Mouse (Mus musculus) embryonic fibroblast, embryonic 13.5 days (primary cell): Measurements from ENCODE around the gene Sgo1. TPM values are rescaled to one million over a fixed set of nuclear protein-coding genes. Genes with fewer than 3 reads are reported as not detected.
A peak's percentile ranks its signal among the peaks of the same experiment; 100 is the strongest.
"Not testable (repeated sequence)": the region's sequence is repeated elsewhere in the genome, so short reads cannot be mapped to it uniquely, and the experiment has no call there.

ENCODE experiments used
- H3K27ac ChIP-seq: 2 replicates; pipeline ENCODE4 v1.5.1; 2012; ENCODE audit warnings: low read length, control low read depth, inconsistent platforms; ENCODE audit not compliant: insufficient read depth
- H3K4me1 ChIP-seq: 2 replicates; pipeline ENCODE4 v1.6.1; 2011; ENCODE audit warnings: low read length; ENCODE audit not compliant: control insufficient read depth, insufficient read depth
- H3K4me3 ChIP-seq: 2 replicates; pipeline ENCODE4 v1.5.1; 2011; ENCODE audit warnings: mild to moderate bottlenecking, control low read depth, low read length; ENCODE audit not compliant: insufficient read depth
- CTCF ChIP-seq: IDR thresholded peaks from 2 replicates; pipeline ENCODE4 v1.5.1; 2011; ENCODE audit warnings: mild to moderate bottlenecking, control low read depth, low read length, moderate library complexity, borderline replicate concordance; ENCODE audit not compliant: insufficient read depth
- POLR2A ChIP-seq: IDR thresholded peaks from 2 replicates; pipeline ENCODE4 v1.6.1; 2011; ENCODE audit warnings: low read depth, mild to moderate bottlenecking, control low read depth, low read length, moderate library complexity
- polyA plus RNA-seq: library from polyadenylated mRNA; stranded (reverse); fragments of >200 nt; gene quantifications from 2 replicates; pipeline ENCODE4 v1.2.4, GENCODE M21; 2011; ENCODE audit warnings: low read depth; ENCODE audit not compliant: missing spikeins, insufficient read length

Gene Sgo1
- polyA plus RNA-seq = 16.6 and 21.5 TPM in 2 replicates

DNA sequence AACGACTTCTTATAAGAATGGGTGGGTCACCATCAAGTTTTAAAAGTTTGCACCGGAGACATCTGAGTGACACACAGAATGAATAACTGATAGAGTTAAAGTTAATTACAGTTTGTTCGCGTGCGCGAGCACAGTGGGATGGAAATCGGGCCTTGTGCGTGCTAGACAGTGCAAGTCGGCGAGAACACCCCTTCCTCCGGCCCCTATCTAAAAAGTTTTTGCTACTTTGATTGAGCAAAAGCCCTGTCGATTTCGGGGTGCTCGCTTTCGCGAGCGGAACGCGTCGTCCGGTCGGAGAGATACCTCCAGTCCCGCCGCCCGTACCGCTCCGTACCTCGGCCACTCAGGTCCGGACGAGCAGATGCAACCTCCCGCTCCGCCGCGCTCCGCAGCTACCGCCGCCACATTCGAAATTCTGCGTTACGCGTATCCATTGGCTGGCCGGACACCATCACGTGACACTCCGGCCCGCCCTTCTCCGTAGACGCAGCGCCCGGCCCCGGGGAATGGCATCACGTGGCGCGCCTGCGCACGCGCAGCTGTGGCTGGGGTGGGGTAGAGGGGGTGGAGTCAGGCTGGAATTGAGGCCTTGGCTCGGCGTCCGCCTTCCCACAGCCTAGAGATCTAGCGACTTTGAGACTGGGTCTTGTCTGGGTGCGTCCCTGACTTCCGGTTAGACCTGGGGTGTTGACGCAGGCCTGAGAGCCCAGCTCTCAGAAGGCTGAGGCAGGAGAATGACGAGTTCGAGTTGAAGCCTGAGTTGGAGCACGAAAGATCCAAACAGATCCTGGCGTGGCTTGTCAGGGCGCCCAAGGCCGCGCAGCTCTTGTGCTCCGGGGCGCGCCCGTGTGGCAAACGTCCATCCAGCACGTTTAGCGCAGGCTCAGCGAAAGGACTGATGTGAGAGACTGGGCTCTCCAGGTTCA is at the start of gene Sgo1:
Sgo1 (minus strand) TSS at position 457 of the 926 bp plus-strand sequence.
- peak within 1 kb of the TSS; percentile 69 for H3K4me3 ChIP-seq
- H3K27ac ChIP-seq = peak within 1 kb of the TSS; percentile 89
- H3K4me1 ChIP-seq = no peaks in the 10 kb centered on the region; the same call in 1 of the 2 replicates
- peak; percentile 91 for TF ChIP-seq POLR2A
- TF ChIP-seq CTCF = no peak

- not testable (repeated sequence) for H3K27ac ChIP-seq, H3K4me1 ChIP-seq, H3K4me3 ChIP-seq
Observed at GRCm38 (mm10) chr17:53718916-53719315, 29.8 kb upstream of the Sgo1 start.

GRCm38 (mm10) chr17:53718474-53718873 is 29.3 kb upstream of the Sgo1 start:
- no peak overlapping the region for H3K4me3 ChIP-seq
- H3K4me1 ChIP-seq = no peaks in the 10 kb centered on the region
- no peak overlapping the region for H3K27ac ChIP-seq
- TF ChIP-seq POLR2A (no peak), CTCF (no peak)

GRCm38 (mm10) chr17:53715161-53715560 is 26.0 kb upstream of the Sgo1 start:
- H3K4me3 ChIP-seq, H3K4me1 ChIP-seq, H3K27ac ChIP-seq: not testable (repeated sequence)

DNA sequence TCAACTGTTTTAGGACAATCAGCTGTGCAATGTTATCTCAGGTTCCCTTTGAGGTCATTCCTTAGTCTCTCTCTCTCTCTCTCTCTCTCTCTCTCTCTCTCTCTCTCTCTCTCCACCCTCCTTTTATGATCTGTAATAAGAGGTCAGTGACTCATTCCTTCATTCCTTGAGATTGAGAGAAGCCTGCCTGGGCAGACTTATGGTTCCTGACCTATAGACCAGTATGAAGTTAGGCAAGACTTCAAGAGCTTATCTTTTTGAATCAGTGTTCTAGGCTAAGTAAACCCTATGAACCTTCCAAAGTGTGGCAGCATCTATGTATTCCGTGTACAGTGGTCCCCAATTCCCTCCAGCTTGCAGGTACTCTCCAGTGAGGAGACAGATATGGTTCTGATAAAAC is 25.3 kb upstream of the Sgo1 start:
- TF ChIP-seq CTCF (no peak), POLR2A (no peak)

DNA sequence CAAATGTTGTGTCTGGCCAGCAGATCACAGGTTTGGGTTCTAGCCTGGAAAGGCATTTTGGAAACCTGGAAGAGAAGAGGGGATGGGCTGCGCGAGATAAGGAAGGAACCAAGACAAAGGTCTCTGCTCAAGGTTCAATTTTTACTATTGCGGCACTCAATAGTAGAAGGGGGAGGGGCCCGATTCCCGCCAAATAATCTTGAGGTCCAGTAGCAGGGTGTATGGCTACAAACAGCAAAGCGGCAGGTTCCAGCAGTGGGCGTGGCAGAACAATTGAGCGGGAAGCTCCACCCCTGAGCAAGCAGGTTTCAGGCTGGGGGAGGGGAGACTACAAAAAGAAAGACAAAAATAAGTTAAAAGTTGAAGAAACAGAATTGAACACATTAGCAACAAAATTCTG is 8.4 kb upstream of the Sgo1 start:
- not testable (repeated sequence) for H3K4me1 ChIP-seq, H3K4me3 ChIP-seq, H3K27ac ChIP-seq

More for the DNA sequence above, 25.3 kb upstream of the Sgo1 start:
- Histone ChIP-seq H3K4me1 (no peaks in the 10 kb centered on the region), H3K27ac (no peak overlapping the region), H3K4me3 (no peak overlapping the region)

- Histone ChIP-seq H3K4me1 (no peaks in the 10 kb centered on the region; the same call in 1 of the 2 replicates), H3K27ac (no peak overlapping the region), H3K4me3 (no peak overlapping the region)
- TF ChIP-seq POLR2A = no peak
- no peak for TF ChIP-seq CTCF
Observed at GRCm38 (mm10) chr17:53694039-53694438, 4.9 kb upstream of the Sgo1 start.

- peak overlapping the region; percentile 89 for H3K27ac ChIP-seq
- peak overlapping the region; percentile 32 for H3K4me3 ChIP-seq
- TF ChIP-seq CTCF (no peak), POLR2A (no peak)
Observed at GRCm38 (mm10) chr17:53689946-53690345, 813 bp upstream of the Sgo1 start.

DNA sequence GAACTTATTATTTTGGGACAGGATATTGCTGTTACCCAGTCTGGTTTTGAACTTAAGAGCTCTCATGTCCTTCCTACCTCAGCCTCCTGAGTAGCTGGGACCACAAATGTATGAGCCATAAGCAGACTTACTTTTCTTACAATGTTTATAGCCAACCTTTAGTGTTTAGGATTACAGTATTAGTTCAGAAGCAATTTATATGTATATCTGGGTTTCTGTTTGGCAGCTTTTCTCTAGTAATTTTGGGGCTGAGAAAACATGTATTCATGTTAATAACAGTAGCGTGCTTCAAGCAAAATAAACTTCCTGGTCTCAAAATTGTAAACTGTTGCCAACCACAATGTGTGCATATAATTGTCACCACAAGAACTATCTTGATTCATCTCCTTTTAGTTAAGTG is 812 bp downstream of the Sgo1 start:
- TF ChIP-seq CTCF = no peak
- TF ChIP-seq POLR2A = no peak
- H3K4me3 ChIP-seq = peak overlapping the region; percentile 37
- H3K4me1 ChIP-seq = no peaks in the 10 kb centered on the region; the same call in 1 of the 2 replicates
- H3K27ac ChIP-seq = no peak overlapping the region

More at GRCm38 (mm10) chr17:53689946-53690345, 813 bp upstream of the Sgo1 start:
- H3K4me1 ChIP-seq = no peaks in the 10 kb centered on the region; the same call in 1 of the 2 replicates

DNA sequence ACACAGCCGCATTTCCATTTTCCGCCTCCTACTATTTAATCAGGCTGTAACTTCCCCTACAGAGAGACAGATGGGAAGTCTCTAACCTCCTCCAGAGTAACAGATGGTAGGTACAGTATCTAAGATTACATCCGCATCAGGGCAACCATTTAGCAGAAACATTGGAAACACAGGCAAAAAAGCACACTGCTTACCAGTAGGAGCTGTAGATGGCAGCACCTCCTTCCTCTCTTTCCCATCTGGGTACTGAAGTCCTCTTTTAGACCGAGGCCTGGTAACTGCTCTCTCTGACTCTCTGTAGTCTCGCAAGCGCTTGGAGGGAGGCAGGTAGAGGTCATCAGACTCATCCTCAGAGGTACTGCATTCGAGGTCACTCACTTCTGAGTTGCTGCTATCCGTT is 10.4 kb downstream of the Sgo1 start:
- Histone ChIP-seq H3K4me1 (no peaks in the 10 kb centered on the region), H3K4me3 (no peak overlapping the region), H3K27ac (no peak overlapping the region)
- TF ChIP-seq POLR2A (no peak), CTCF (no peak)

DNA sequence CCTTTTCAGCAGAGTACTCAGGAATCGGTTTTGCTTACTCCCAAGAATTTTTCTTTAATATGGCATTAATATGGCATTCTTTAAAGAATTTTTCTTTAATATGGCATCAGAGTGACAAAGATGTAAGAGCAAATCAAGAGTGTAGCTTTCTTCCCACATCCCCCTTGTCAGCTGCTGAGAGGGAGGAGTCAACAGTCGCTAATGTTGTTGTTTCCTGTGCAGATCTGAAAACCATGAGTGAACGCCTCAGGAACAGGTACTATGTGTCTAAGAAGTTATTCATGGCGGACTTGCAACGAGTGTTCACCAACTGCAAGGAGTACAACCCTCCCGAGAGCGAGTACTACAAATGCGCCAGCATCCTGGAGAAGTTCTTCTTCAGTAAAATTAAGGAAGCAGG is 18.7 kb downstream of the Sgo1 start:
- no peak overlapping the region for H3K4me3 ChIP-seq
- TF ChIP-seq POLR2A = no peak
- no peaks in the 10 kb centered on the region for H3K4me1 ChIP-seq

More for the DNA sequence above, 18.7 kb downstream of the Sgo1 start:
- no peak overlapping the region for H3K27ac ChIP-seq
